8 mouse cellular contexts compared by ENCODE assay signal in genomic region chr1:36009010-36009619, GRCm38 (mm10). TPM values are rescaled to one million over a fixed set of nuclear protein-coding genes. Genes with fewer than 3 reads are reported as not detected.
DNase-seq lines count a peak whose midpoint lies in the region; ATAC-seq lines count a peak whose summit lies in the region.

No protein-coding gene starts in this region.

- no peak for ATAC-seq in megakaryocyte, adult 5-6 weeks (ENCODE audit: poor library complexity, severe bottlenecking)

- DNase-seq in lung, postnatal 14 days = peak; percentile 13
- no peak for DNase-seq in lung, adult 18-20 months
- DNase-seq in cerebellum, adult 9-10 months = peak; percentile 18
- peak; percentile 35 to 59 for DNase-seq in kidney, postnatal 36 days
- DNase-seq in right cerebral cortex, adult 2 months (ENCODE audit: low spot score in 2 of 2) = peak; percentile 80 to 81
- DNase-seq in thymus, adult 18-20 months = no peak
- no peak for DNase-seq in thymus, postnatal 14 days

RNA-seq across cellular contexts. Expression of gene Hs6st1, which starts 59.1 kb away (rescaled TPM):
- total RNA-seq in megakaryocyte, adult 5-6 weeks (2015) = 28.7 and 30.0 TPM in 2 replicates
- total RNA-seq in megakaryocyte, adult 5-6 weeks (2017) = 16.0 and 17.0 TPM in 2 replicates

Comparison
In these comparisons a context has a peak if more than half of its experiments do, and no peak if none do; other contexts are left out.
1. DNase-seq: peak in lung, postnatal 14 days (single experiment), cerebellum, adult 9-10 months (single experiment), kidney, postnatal 36 days (2 of 2) and right cerebral cortex, adult 2 months (2 of 2); none in lung, adult 18-20 months (0 of 2), thymus, adult 18-20 months (0 of 2) and thymus, postnatal 14 days (single experiment).